Comparison of ENCODE assay signal across 8 mouse cellular contexts in the genomic region with DNA sequence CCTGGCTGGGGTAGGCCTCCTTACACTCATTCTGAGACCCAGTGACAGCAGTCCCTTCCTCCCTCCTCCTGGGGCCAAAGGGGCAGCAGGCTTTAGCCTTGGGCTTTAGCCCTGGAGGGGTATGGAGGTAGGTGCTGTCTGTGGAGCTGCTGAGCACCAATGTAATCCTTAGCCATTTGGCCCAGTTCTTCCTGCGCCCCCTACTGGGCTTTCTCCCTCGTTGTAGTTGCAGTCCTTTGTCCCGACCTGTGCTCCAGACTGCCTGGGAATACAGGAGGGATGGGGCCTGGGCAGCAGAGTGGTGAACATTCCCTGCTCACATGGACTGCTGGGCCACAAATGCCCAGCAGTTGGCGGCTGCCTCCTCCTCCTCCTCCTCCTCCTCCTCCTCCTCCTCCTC. TPM values are rescaled to one million over a fixed set of nuclear protein-coding genes. Genes with fewer than 3 reads are reported as not detected.
DNase-seq lines count a peak whose midpoint lies in the region; TF ChIP-seq lines count a peak whose summit lies in the region.
"Had no signal": no experiment of that assay in that cellular context is flagged by ENCODE, and none has a peak within 500 bp of the region (broad histone marks: within the 10 kb centered on the region; RNA-seq: fewer than 3 reads in every experiment).

No protein-coding gene starts in this region.

- H3K4me3 ChIP-seq in layer of hippocampus, adult 2 months = no peak overlapping the region
- H3K4me3 ChIP-seq: heart, embryonic 13.5 days had no signal

- H3K27ac ChIP-seq in layer of hippocampus, adult 2 months = peak overlapping the region; percentile 29; the same call in 1 of the 2 replicates
- H3K27ac ChIP-seq: heart, embryonic 13.5 days had no signal

- peak; percentile 84 for TF ChIP-seq CTCF in layer of hippocampus, adult 2 months (conservative IDR thresholded peaks at IDR 0.05)

- intact Hi-C loops in heart, postnatal 14 days (cut with DNase I) = loop anchor here (10.0 kb wide), 1 partner anchor 173 kb away; no protein-coding TSS in a partner anchor

- peak; percentile 89 for DNase-seq in ES-CJ7 (ENCODE audit: low read depth, low spot score)
- DNase-seq in adrenal gland, adult 8-10 months = peak; percentile 42
- peak; percentile 61 for DNase-seq in embryo, embryonic 11.5 days (ENCODE audit: low read depth, low spot score)
- peak; percentile 67 to 75 for DNase-seq in heart, postnatal 14 days
- peak; percentile 50 to 71 for DNase-seq in layer of hippocampus, adult 2 months (ENCODE audit: low spot score in 2 of 2)
- DNase-seq in lung, postnatal 25 days (ENCODE audit: low spot score) = peak; percentile 55
- peak; percentile 48 for DNase-seq in right cerebral cortex, postnatal 25 days

RNA-seq across cellular contexts. Expression of a gene that starts 29.7 kb away (rescaled TPM):
- total RNA-seq in adrenal gland, adult 8-10 months (2022) = 100 to 1,000 TPM in 2 of 4 experiments, 10 to 100 TPM in 2; 86.3 to 117 (median 102) TPM
- total RNA-seq in heart, postnatal 14 days (2021) = 10 to 100 TPM; 71.0 to 72.2 TPM
- total RNA-seq in layer of hippocampus, adult 2 months (2021) = 100 to 1,000 TPM; 651 to 655 TPM

RNA-seq across cellular contexts. Expression of a gene that starts 34.0 kb away (rescaled TPM):
- 10 to 100 TPM; 17.0 to 19.6 (median 17.7) TPM for total RNA-seq in adrenal gland, adult 8-10 months (2022)
- total RNA-seq in heart, postnatal 14 days (2021) = 10 to 100 TPM in 1 of 2 experiments, 1 to 10 TPM in 1; 9.2 to 10.9 TPM
- 10 to 100 TPM; 22.2 to 22.5 TPM for total RNA-seq in layer of hippocampus, adult 2 months (2021)

RNA-seq across cellular contexts. Expression of a gene that starts 36.6 kb away (rescaled TPM):
- 100 to 1,000 TPM in 2 of 4 experiments, 10 to 100 TPM in 2; 96.8 to 117 (median 102) TPM for total RNA-seq in adrenal gland, adult 8-10 months (2022)
- 100 to 1,000 TPM; 239 to 243 TPM for total RNA-seq in heart, postnatal 14 days (2021)
- 100 to 1,000 TPM; 127 to 130 TPM for total RNA-seq in layer of hippocampus, adult 2 months (2021)

RNA-seq across cellular contexts. Expression of a gene that starts 45.4 kb away (rescaled TPM):
- total RNA-seq in adrenal gland, adult 8-10 months (2022) = not detected
- total RNA-seq in heart, postnatal 14 days (2021) = not detected
- under 1 TPM in 1 of 2 experiments, not detected in 1; 0.10 TPM for total RNA-seq in layer of hippocampus, adult 2 months (2021)

RNA-seq across cellular contexts. Expression of a gene that starts 58.0 kb away (rescaled TPM):
- 10 to 100 TPM; 53.0 to 84.3 (median 65.6) TPM for total RNA-seq in adrenal gland, adult 8-10 months (2022)
- 10 to 100 TPM; 41.3 to 51.5 TPM for total RNA-seq in heart, postnatal 14 days (2021)
- 10 to 100 TPM; 32.5 to 37.6 TPM for total RNA-seq in layer of hippocampus, adult 2 months (2021)

Comparison
In these comparisons a context has a peak if more than half of its experiments do, and no peak if none do; other contexts are left out.
1. RNA of a gene that starts 29.7 kb away (total RNA-seq): 651 to 655 TPM in layer of hippocampus, adult 2 months; 86.3 to 117 TPM in adrenal gland, adult 8-10 months and 71.0 to 72.2 TPM in heart, postnatal 14 days; every median in the first group is over 4 times any median in the second.
2. Peak in every context shown above with its lines, with median percentiles within 50 percentile points of each other: DNase-seq.